Mouse (Mus musculus): Measurements from ENCODE around the gene Itsn1. TPM values are rescaled to one million over a fixed set of nuclear protein-coding genes. Genes with fewer than 3 reads are reported as not detected.

The Itsn1 gene
- polyA plus RNA-seq, 1 experiment = 43.7 TPM

DNA sequence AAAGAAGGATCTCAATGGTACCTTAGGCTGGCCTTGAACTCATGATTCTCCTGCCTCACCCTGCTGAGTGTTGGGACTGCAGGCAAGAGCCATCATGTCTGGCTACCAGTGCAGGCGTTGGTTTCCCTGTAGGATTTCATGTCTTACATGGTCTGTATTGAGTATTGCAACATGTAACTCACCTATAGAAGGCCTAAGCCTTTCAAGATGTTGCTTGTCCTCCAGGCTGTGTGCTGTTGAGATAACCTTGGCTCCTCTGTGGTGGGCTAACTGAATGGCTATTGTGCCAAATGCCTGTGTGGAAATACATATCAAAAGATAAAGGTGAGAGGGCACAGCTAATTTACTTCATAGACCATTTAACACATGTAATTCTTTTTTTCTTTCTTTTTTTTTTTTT, 30.1 kb upstream of the Itsn1 start:
- H3K4me1 ChIP-seq (ENCODE audit: control insufficient read depth, insufficient read depth, low read length) = no peaks in the 10 kb centered on the region
- DNase-seq = no peak
- TF ChIP-seq POLR2A (IDR thresholded peaks at IDR 0.05; ENCODE audit: borderline replicate concordance, extremely low read depth, low read depth, low read length) = no peak
- no peak for TF ChIP-seq CTCF (IDR thresholded peaks at IDR 0.05; ENCODE audit: insufficient read depth, low read length)
- H3K4me3 ChIP-seq (replicated peaks; ENCODE audit: extremely low read depth, low read depth, low read length) = no peak overlapping the region
- 95% methylated on average over 1 of the region's 1 CpGs for WGBS

DNA sequence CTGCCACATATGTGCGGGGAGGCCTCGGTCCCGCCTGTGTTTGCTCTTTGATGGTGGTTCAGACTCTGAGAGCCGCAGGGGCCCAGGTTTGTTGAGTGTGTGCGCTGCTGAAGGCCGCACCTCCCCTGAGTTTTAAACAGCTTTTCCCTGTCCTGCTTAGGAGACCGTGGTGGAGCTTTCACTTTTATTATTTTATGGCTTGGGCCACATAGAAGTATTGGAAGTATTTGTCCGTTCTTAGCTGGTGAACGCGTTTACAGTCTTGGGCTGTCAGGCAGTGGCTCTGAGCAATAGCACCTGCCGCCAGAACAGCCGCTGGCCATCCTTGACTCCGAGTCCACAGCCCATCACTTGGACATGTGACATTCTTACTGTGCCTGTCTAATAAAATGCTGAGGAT, 27.2 kb upstream of the Itsn1 start:
- Histone ChIP-seq H3K4me1 (ENCODE audit: control insufficient read depth, insufficient read depth, low read length) (no peaks in the 10 kb centered on the region), H3K4me3 (replicated peaks; ENCODE audit: extremely low read depth, low read depth, low read length) (no peak overlapping the region)
- TF ChIP-seq POLR2A (IDR thresholded peaks at IDR 0.05; ENCODE audit: borderline replicate concordance, extremely low read depth, low read depth, low read length) (no peak), CTCF (IDR thresholded peaks at IDR 0.05; ENCODE audit: insufficient read depth, low read length) (no peak)
- no peak for DNase-seq
- WGBS = 67% methylated on average over 13 of the region's 13 CpGs

DNA sequence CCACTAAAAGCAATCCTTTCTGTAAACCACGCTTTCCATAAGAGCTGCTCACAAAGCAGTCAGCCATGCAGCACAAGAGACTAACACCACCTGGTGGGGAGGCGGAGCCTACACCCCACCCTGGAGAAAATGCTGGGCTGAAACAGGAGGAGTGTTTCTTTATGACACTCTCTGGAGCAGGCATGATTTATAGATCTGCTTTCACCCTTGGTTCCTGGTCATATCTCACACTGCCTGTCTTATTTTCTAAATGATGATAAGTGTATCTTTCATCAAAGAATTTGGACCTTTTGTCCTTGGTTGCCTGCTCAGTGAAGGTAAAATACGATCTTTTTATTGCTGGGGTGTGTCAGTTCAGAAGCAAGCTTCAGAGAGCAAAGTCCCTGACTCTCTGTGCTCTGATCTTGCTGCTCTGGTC, 26.3 kb upstream of the Itsn1 start:
- TF ChIP-seq CTCF (IDR thresholded peaks at IDR 0.05; ENCODE audit: insufficient read depth, low read length) (no peak), POLR2A (IDR thresholded peaks at IDR 0.05; ENCODE audit: borderline replicate concordance, extremely low read depth, low read depth, low read length) (no peak)
- DNase-seq = no peak
- WGBS = 79% methylated on average over 3 of the region's 3 CpGs
- H3K4me3 ChIP-seq (replicated peaks; ENCODE audit: extremely low read depth, low read depth, low read length) = no peak overlapping the region
- no peaks in the 10 kb centered on the region for H3K4me1 ChIP-seq (ENCODE audit: control insufficient read depth, insufficient read depth, low read length)

DNA sequence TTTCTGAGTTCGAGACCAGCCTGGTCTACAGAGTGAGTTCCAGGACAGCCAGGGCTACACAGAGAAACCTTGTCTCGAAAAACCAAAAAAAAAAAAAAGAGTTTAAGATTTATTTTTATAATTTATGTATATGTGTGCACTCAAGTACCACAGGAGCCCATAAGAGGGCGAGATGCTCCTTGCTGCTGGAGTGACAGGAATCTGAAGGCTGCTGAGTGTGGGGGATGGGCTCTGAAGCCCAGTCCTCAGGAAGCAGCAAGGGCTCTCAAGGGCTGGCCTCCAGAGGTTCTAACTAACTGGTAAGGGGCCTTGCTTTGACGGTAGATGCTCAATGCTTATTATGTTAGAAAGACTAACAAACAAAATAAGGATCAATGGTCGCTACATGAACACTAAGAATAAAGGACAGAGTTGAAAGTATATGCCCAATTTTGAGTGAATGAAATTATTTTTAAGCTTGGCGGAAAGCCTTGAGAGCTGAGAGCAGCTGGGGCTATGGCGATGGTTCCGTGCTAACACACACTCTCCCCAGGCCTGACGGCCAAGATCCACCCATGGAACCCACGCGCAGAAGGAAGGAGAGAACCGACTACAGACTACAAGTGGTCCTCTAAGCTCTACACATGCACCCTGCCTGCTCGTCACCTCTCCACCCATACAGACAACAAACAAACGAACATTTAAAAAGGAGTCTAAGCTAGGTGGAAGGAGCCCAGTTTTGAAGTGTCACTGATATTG, 24.3 kb upstream of the Itsn1 start:
- no peak for TF ChIP-seq CTCF (IDR thresholded peaks at IDR 0.05; ENCODE audit: insufficient read depth, low read length)
- TF ChIP-seq POLR2A (IDR thresholded peaks at IDR 0.05; ENCODE audit: borderline replicate concordance, extremely low read depth, low read depth, low read length) = no peak
- DNase-seq = no peak
- Histone ChIP-seq H3K4me1 (ENCODE audit: control insufficient read depth, insufficient read depth, low read length) (no peaks in the 10 kb centered on the region), H3K4me3 (replicated peaks; ENCODE audit: extremely low read depth, low read depth, low read length) (no peak overlapping the region)
- WGBS = 79% methylated on average over 14 of the region's 14 CpGs

DNA sequence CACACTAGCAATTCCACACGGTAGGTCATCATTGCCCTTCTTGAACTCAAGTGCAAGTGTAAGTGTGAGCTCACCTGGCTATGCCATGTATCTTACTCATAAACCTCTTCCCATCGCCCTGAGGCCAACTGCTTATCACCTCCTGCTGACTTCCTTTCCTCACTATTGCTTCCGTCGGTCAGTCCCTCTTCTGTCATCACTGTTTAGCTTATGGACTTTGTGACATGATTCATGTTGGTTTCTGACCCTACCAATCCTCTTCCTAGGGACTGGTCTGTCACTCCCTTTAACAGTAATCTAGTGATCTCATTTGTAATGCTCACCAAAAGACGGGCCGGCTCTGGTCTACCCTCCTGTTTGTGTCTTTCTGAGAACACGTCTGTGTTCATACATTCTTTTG, 18.8 kb upstream of the Itsn1 start:
- TF ChIP-seq CTCF (IDR thresholded peaks at IDR 0.05; ENCODE audit: insufficient read depth, low read length) (no peak), POLR2A (IDR thresholded peaks at IDR 0.05; ENCODE audit: borderline replicate concordance, extremely low read depth, low read depth, low read length) (no peak)
- Histone ChIP-seq H3K4me1 (ENCODE audit: control insufficient read depth, insufficient read depth, low read length) (no peaks in the 10 kb centered on the region), H3K4me3 (replicated peaks; ENCODE audit: extremely low read depth, low read depth, low read length) (no peak overlapping the region)
- DNase-seq = no peak
- WGBS = 65% methylated on average over 7 of the region's 7 CpGs

DNA sequence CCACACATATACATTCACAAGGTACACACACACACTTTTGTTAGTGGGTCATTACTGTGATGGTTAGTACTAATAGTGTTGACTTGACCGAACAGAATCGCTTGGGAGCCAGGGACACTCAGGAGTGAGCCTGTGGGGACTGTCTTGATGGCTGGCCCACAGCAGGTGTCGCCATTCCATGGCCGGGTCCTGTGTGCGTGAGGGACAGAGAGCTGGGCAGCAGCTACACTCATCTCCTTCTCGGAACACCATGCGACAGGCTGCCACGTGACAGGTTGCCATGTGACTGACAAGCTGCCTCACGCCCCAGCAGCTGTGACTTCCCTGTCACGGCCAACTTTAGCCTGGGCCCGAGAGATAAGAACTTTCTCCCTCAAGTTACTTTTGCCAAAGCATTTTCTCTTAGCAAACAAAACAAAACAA, 12.1 kb upstream of the Itsn1 start:
- 60% methylated on average over 11 of the region's 11 CpGs for WGBS
- no peak for DNase-seq
- TF ChIP-seq POLR2A (IDR thresholded peaks at IDR 0.05; ENCODE audit: borderline replicate concordance, extremely low read depth, low read depth, low read length) (no peak), CTCF (IDR thresholded peaks at IDR 0.05; ENCODE audit: insufficient read depth, low read length) (no peak)
- H3K4me1 ChIP-seq (ENCODE audit: control insufficient read depth, insufficient read depth, low read length) = no peaks in the 10 kb centered on the region
- no peak overlapping the region for H3K4me3 ChIP-seq (replicated peaks; ENCODE audit: extremely low read depth, low read depth, low read length)

DNA sequence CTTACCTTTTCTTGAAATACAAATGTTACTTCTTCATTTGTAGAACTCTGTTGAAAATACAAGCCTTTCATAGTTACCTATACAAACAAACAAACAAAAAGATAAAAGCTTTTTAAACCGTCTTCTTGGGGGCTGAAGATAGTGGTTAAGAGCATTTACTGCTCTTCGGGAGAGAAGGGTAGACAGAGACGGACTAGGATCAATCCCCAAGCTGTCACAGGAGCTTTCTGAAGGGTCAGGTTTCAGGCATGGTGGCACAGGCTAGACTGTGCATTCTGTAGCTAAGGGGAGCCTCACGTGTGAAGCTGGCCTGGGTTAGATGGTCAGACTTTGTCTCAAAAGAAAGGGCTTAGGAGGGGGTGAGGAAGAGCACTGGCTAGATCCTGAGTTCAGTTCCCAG, 11.7 kb upstream of the Itsn1 start:
- TF ChIP-seq CTCF (IDR thresholded peaks at IDR 0.05; ENCODE audit: insufficient read depth, low read length) (no peak), POLR2A (IDR thresholded peaks at IDR 0.05; ENCODE audit: borderline replicate concordance, extremely low read depth, low read depth, low read length) (no peak)
- Histone ChIP-seq H3K4me3 (replicated peaks; ENCODE audit: extremely low read depth, low read depth, low read length) (no peak overlapping the region), H3K4me1 (ENCODE audit: control insufficient read depth, insufficient read depth, low read length) (no peaks in the 10 kb centered on the region)
- WGBS = 82% methylated on average over 4 of the region's 4 CpGs
- DNase-seq = no peak

DNA sequence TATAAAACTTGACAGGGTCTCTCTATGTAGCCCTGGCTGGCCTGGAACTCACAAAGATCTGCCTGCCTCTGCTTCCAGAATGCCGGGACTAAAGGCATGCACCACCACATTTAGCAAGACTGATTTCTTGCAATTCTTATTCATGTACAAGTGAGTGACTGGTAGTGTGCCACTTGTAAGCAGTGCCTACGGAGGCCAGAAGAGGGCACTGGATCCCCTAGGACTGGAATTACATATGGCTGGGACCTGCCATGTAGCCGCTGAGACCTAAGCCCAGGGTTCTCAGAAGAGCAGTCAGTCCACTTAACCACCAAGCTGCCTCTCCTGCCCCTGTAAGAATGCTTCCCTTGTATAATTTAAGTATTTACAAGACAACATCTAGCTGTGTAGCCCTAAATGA, 4.8 kb upstream of the Itsn1 start:
- H3K4me3 ChIP-seq (replicated peaks; ENCODE audit: extremely low read depth, low read depth, low read length) = no peak overlapping the region
- 44% methylated on average over 3 of the region's 3 CpGs for WGBS
- H3K4me1 ChIP-seq (ENCODE audit: control insufficient read depth, insufficient read depth, low read length) = peaks cover 3% of the 10 kb centered on the region; the same call in 1 of the 2 replicates
- TF ChIP-seq POLR2A (IDR thresholded peaks at IDR 0.05; ENCODE audit: borderline replicate concordance, extremely low read depth, low read depth, low read length) (no peak), CTCF (IDR thresholded peaks at IDR 0.05; ENCODE audit: insufficient read depth, low read length) (peak; percentile 82)
- peak; percentile 60 for DNase-seq

DNA sequence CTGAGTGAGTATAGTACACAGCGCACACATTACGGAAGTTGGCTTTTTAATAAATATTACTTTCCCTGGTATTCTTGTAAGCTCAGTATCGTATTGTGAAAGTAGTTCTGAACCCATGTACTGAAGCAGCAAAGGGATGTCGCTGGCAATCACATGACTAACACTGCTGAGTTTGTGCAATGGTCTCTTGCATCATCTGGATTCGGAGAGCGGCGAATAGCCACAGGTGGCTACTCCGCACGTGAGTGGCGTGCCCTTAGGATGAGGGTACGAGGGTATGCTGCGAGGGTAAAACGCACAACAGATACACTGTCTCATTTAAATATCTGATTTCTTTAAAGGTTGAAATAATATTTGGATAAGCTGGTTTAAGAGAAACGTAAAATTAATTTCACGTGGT, 1.6 kb upstream of the Itsn1 start:
- WGBS = 58% methylated on average over 15 of the region's 15 CpGs
- no peak overlapping the region for H3K4me3 ChIP-seq (replicated peaks; ENCODE audit: extremely low read depth, low read depth, low read length)

More for the DNA sequence above, 1.6 kb upstream of the Itsn1 start:
- DNase-seq = peak; percentile 17
- no peak for TF ChIP-seq CTCF (IDR thresholded peaks at IDR 0.05; ENCODE audit: insufficient read depth, low read length)
- H3K4me1 ChIP-seq (ENCODE audit: control insufficient read depth, insufficient read depth, low read length) = peaks cover 6% of the 10 kb centered on the region; the same call in 1 of the 2 replicates
